Mouse (Mus musculus): ENCODE results near the gene Polr3h. TPM values are rescaled to one million over a fixed set of nuclear protein-coding genes. Genes with fewer than 3 reads are reported as not detected.

Gene Polr3h
- polyA plus RNA-seq, 1 experiment from 2014 or later, result 110 TPM

DNA sequence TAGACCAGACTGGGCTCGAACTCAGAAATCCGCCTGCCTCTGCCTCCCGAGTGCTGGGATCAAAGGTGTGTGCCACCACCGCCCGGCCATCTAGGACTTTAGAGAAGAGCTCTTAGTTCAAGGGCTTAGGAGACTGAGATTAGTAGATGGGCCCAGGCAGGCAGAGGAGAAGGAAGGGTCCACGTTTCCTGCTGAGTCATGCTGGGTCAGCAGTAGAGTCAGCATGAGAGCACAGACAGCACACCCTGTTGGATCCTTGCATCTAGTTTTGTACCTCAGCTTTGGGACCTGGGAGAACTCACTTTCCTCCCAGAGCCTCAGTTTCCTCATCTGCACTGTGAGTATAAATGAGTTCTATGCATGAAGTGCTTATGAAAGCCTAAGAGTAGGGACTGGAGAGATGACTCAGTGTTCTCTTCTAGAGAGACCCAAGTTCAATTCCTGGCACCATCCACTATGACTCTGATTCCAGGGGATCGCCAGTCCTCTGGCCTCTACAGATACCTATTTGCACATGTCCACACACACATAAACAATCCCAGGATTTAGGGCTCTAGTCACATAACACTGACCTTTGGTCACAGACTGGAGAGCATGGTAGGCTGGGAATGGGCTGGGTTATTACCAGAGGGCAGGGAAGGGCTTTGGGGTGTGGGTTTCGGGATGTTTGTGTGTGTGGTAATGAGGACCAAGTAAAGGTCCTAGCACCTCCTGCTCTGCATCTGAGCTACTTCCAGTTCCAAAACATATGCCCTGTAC, 34.0 kb downstream of the Polr3h start:
- no peaks in the 10 kb centered on the region for H3K4me1 ChIP-seq (ENCODE audit: control insufficient read depth, insufficient read depth, low read length)
- no peak for DNase-seq (ENCODE audit: low spot score)
- ATAC-seq, result no peak
- no peak overlapping the region for H3K9ac ChIP-seq (ENCODE audit: low read length)
- no peaks in the 10 kb centered on the region for H3K27me3 ChIP-seq (replicated peaks; ENCODE audit: control insufficient read depth, insufficient read depth, low read length)
- 93% methylated on average over 8 of the region's 8 CpGs for WGBS
- no peak overlapping the region for H3K27ac ChIP-seq (ENCODE audit: low read depth, low read length)
- peaks cover 65% of the 10 kb centered on the region for H3K36me3 ChIP-seq (ENCODE audit: control insufficient read depth, insufficient read depth, low read length)
- H3K4me3 ChIP-seq (ENCODE audit: low read depth, low read length), result no peak overlapping the region
- H3K4me2 ChIP-seq (ENCODE audit: low read length), result no peak overlapping the region
- H3K9me3 ChIP-seq (replicated peaks; ENCODE audit: control insufficient read depth, low read length), result no peaks in the 10 kb centered on the region

DNA sequence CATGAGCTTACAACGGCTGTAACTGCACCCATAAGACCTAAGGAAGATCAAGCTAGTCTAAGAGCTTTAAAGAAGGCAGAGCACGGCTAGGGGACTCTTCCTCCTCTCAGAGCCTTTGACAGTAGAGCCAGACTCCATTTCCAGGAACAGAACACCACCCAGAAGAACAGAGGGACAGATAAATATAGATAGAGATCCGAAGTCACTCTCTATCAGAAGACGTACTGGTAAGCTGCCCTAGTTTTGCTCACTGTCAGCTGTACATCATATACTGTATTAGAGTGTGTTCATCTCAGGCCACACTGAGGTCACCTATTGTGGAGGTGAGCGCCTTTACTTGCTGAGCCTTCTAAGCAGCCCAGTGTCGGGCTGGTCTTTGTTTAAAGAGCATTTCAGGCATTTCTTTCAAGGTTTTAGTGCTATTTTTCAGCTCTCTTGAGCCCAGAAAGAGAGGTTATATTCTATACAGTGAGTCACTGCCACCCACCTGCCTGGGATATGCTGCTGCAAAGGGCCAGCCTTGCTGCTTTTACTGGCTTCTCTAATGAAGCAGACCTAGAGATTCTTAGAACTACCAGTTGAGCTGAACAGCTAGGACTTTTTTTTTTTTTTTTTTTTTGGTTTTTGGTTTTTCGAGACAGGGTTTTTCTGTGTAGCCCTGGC, 34.8 kb downstream of the Polr3h start:
- Histone ChIP-seq H3K9me3 (replicated peaks; ENCODE audit: control insufficient read depth, low read length) (no peaks in the 10 kb centered on the region), H3K4me1 (ENCODE audit: control insufficient read depth, insufficient read depth, low read length) (no peaks in the 10 kb centered on the region), H3K27ac (ENCODE audit: low read depth, low read length) (no peak overlapping the region), H3K4me3 (ENCODE audit: low read depth, low read length) (no peak overlapping the region), H3K27me3 (replicated peaks; ENCODE audit: control insufficient read depth, insufficient read depth, low read length) (no peaks in the 10 kb centered on the region), H3K36me3 (ENCODE audit: control insufficient read depth, insufficient read depth, low read length) (peaks cover 66% of the 10 kb centered on the region), H3K9ac (ENCODE audit: low read length) (no peak overlapping the region), H3K4me2 (ENCODE audit: low read length) (no peak overlapping the region)
- WGBS, result 91% methylated on average over 7 of the region's 7 CpGs
- no peak for ATAC-seq
- DNase-seq (ENCODE audit: low spot score), result no peak

DNA sequence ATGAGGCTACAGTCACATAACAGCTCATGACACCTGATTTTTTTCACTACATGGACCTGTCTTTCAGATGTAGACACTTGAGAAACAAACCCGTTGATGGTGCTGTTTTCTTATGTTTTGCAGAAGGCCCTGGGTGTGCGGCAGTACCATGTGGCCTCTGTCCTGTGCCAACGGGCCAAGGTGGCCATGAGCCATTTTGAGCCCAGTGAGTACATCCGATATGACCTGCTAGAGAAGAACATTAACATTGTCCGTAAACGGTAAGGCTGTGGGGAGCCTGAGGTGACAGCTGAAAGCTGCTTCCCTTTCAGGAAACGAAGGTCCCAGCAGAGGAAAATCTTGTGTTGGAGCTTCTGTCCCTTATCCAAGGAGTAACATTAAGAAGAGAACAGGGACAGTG, 36.9 kb downstream of the Polr3h start:
- Histone ChIP-seq H3K4me2 (ENCODE audit: low read length) (no peak overlapping the region), H3K4me1 (ENCODE audit: control insufficient read depth, insufficient read depth, low read length) (no peaks in the 10 kb centered on the region), H3K36me3 (ENCODE audit: control insufficient read depth, insufficient read depth, low read length) (peaks cover 50% of the 10 kb centered on the region), H3K9me3 (replicated peaks; ENCODE audit: control insufficient read depth, low read length) (no peaks in the 10 kb centered on the region), H3K27me3 (replicated peaks; ENCODE audit: control insufficient read depth, insufficient read depth, low read length) (no peaks in the 10 kb centered on the region), H3K4me3 (ENCODE audit: low read depth, low read length) (no peak overlapping the region), H3K9ac (ENCODE audit: low read length) (no peak overlapping the region), H3K27ac (ENCODE audit: low read depth, low read length) (no peak overlapping the region)
- WGBS, result 90% methylated on average over 7 of the region's 7 CpGs
- DNase-seq (ENCODE audit: low spot score), result no peak
- ATAC-seq, result no peak

DNA sequence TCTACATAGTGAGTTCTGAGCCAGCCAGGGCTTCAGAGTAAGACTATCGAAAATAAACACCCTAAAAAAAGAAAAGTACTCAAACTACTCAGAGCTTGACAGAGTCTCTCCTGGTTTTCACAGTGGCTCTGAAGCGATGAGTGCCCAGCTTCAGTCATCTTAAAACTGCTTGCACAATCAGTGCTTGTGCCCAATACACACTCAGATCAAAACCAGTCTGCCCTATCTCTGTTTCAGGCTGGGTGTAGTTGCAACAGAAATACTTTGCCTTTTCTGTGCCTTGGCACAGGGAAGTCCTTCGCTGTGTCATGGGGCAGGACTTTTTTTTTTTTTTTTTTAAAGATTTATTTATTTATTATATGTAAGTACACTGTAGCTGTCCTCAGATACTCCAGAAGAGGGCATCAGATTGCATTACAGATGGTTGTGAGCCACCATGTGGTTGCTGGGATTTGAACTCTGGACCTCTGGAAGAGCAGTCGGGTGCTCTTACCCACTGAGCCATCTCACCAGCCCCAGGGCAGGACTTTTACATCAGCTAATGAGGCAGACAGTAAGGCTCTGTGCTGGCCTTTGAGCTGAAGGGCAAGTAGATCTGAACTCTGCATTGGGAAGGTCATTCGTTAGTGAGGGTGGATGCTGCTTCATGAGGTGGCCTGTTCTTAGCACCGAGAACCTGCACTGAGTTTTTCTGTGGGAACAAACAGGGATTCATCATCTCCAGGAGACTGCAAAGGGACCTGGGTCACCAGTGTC, 39.1 kb downstream of the Polr3h start:
- no peak for ATAC-seq
- Histone ChIP-seq H3K4me1 (ENCODE audit: control insufficient read depth, insufficient read depth, low read length) (no peaks in the 10 kb centered on the region), H3K4me2 (ENCODE audit: low read length) (no peak overlapping the region), H3K27ac (ENCODE audit: low read depth, low read length) (no peak overlapping the region), H3K9ac (ENCODE audit: low read length) (no peak overlapping the region), H3K4me3 (ENCODE audit: low read depth, low read length) (no peak overlapping the region), H3K36me3 (ENCODE audit: control insufficient read depth, insufficient read depth, low read length) (peaks cover 39% of the 10 kb centered on the region), H3K27me3 (replicated peaks; ENCODE audit: control insufficient read depth, insufficient read depth, low read length) (no peaks in the 10 kb centered on the region), H3K9me3 (replicated peaks; ENCODE audit: control insufficient read depth, low read length) (no peaks in the 10 kb centered on the region)
- no peak for DNase-seq (ENCODE audit: low spot score)
- 92% methylated on average over 6 of the region's 6 CpGs for WGBS

DNA sequence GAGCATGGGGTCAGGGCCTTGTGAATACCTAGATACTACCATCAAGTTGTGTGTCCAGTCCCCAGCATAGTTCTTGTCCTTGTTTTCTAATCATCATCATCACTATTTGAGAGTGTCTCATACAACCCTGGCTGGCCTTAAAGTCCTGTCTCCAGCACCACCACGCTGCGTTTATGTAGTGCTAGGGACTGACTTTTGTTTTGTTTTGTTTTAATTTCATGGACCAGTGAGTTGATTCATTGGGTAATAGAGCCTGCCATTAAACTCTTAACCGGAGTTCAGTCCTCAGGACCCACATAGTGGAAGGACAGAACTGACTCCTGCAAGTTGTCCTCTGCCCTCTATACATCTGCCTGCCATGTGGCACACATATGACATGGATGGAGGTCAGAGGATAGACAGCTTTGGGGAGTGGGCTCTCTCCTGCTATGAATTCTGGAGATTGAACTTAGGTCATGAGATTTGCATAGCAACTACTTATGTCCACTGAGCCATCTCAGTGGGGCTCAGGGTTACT, 40.6 kb downstream of the Polr3h start:
- WGBS, result 64% methylated on average over 3 of the region's 3 CpGs
- H3K36me3 ChIP-seq (ENCODE audit: control insufficient read depth, insufficient read depth, low read length), result peaks cover 27% of the 10 kb centered on the region
- no peaks in the 10 kb centered on the region for H3K9me3 ChIP-seq (replicated peaks; ENCODE audit: control insufficient read depth, low read length)
- ATAC-seq, result no peak
- no peak overlapping the region for H3K9ac ChIP-seq (ENCODE audit: low read length)
- peaks cover 7% of the 10 kb centered on the region for H3K4me1 ChIP-seq (ENCODE audit: control insufficient read depth, insufficient read depth, low read length)
- no peak for DNase-seq (ENCODE audit: low spot score)
- no peak overlapping the region for H3K4me2 ChIP-seq (ENCODE audit: low read length)
- H3K27ac ChIP-seq (ENCODE audit: low read depth, low read length), result no peak overlapping the region
- no peak overlapping the region for H3K4me3 ChIP-seq (ENCODE audit: low read depth, low read length)
- H3K27me3 ChIP-seq (replicated peaks; ENCODE audit: control insufficient read depth, insufficient read depth, low read length), result no peaks in the 10 kb centered on the region

DNA sequence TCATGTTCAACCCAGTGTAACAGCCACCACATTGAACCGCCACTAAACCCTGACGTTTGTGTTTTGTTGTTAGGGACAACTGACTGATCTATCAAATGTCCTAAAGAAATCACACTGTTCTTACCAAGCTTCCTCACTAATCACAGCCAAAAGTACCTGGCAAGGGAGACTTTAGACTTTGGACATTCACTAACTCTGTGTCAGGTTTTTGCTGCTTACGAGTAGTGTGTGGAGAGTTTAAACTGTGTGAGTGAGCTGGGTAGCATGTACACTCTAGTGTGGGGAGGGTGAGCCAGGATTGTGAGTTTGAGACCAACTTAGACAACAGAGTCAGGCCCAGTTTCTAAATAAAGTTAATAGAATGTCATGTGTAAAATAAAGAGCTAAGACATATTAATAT, 43.7 kb downstream of the Polr3h start:
- 99% methylated on average over 3 of the region's 3 CpGs for WGBS
- Histone ChIP-seq H3K27me3 (replicated peaks; ENCODE audit: control insufficient read depth, insufficient read depth, low read length) (no peaks in the 10 kb centered on the region), H3K4me2 (ENCODE audit: low read length) (no peak overlapping the region), H3K27ac (ENCODE audit: low read depth, low read length) (no peak overlapping the region), H3K4me3 (ENCODE audit: low read depth, low read length) (no peak overlapping the region), H3K9me3 (replicated peaks; ENCODE audit: control insufficient read depth, low read length) (no peaks in the 10 kb centered on the region), H3K9ac (ENCODE audit: low read length) (no peak overlapping the region), H3K36me3 (ENCODE audit: control insufficient read depth, insufficient read depth, low read length) (0 out of 2 replicates have a peak, but pooled peaks cover 5% of the 10 kb centered on the region), H3K4me1 (ENCODE audit: control insufficient read depth, insufficient read depth, low read length) (peaks cover 25% of the 10 kb centered on the region)
- ATAC-seq (no peak), DNase-seq (ENCODE audit: low spot score) (no peak)

DNA sequence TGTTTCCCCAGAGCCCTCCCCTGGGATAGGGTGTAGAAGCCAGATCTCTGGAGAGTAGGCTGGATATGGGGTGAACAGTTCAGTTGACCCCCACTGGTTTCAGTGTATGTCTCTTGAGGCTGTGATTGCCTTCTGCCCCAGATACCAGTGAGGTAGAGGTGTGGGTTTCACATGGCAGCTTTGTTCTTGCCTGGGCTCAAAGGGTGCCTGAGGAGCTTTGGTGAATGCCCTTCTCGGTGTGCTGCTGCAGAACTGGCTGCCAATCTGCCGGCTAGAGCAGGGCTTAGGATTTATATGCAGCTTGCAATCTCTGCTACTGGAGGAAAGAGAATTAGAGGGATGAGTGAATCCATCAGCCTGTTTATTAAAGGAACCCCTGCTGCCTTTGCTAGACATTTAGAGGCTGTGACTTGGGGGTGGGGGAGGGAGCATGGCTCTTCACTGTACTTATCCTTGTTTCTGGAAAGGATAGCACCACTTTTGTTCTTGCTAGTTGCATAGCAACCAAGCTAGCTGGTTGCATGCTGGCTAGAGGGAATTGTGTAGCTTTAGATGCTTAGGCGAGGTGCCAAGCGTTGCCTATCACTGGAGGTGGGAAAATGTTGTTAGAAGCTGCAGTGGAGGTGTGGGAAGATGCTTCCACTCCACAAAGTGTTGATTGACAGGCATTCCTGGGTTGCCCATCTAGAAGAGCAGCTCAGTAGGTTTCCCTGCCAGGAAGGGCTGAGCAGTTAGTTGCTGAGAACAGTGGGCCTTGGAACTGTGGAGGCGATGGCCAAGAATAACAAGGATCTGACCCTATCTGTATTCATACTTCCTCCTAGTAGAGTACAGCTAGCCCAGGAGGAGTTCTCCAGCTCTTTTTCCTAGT, 46.3 kb downstream of the Polr3h start:
- H3K4me2 ChIP-seq (ENCODE audit: low read length), result peak overlapping the region; percentile 41
- peak overlapping the region; percentile 9 for H3K9ac ChIP-seq (ENCODE audit: low read length)
- no peak overlapping the region for H3K4me3 ChIP-seq (ENCODE audit: low read depth, low read length)
- peak overlapping the region; percentile 95 for H3K27ac ChIP-seq (ENCODE audit: low read depth, low read length)
- peak; percentile 88 for ATAC-seq
- H3K36me3 ChIP-seq (ENCODE audit: control insufficient read depth, insufficient read depth, low read length), result no peaks in the 10 kb centered on the region
- no peaks in the 10 kb centered on the region for H3K9me3 ChIP-seq (replicated peaks; ENCODE audit: control insufficient read depth, low read length)
- peak; percentile 92 for DNase-seq (ENCODE audit: low spot score)
- WGBS, result 16% methylated on average over 5 of the region's 5 CpGs
- no peaks in the 10 kb centered on the region for H3K27me3 ChIP-seq (replicated peaks; ENCODE audit: control insufficient read depth, insufficient read depth, low read length)
- H3K4me1 ChIP-seq (ENCODE audit: control insufficient read depth, insufficient read depth, low read length), result peaks cover 25% of the 10 kb centered on the region
